Mouse (Mus musculus): ENCODE measurements around the gene Mrpl33. TPM values are rescaled to one million over a fixed set of nuclear protein-coding genes. Genes with fewer than 3 reads are reported as not detected.
"Not testable (repeated sequence)": the region's sequence is repeated elsewhere in the genome, so short reads cannot be mapped to it uniquely, and the experiment has no call there.

The Mrpl33 gene
- total RNA-seq (2017), result 184 to 237 TPM (median 196 TPM) in 3 replicates

DNA sequence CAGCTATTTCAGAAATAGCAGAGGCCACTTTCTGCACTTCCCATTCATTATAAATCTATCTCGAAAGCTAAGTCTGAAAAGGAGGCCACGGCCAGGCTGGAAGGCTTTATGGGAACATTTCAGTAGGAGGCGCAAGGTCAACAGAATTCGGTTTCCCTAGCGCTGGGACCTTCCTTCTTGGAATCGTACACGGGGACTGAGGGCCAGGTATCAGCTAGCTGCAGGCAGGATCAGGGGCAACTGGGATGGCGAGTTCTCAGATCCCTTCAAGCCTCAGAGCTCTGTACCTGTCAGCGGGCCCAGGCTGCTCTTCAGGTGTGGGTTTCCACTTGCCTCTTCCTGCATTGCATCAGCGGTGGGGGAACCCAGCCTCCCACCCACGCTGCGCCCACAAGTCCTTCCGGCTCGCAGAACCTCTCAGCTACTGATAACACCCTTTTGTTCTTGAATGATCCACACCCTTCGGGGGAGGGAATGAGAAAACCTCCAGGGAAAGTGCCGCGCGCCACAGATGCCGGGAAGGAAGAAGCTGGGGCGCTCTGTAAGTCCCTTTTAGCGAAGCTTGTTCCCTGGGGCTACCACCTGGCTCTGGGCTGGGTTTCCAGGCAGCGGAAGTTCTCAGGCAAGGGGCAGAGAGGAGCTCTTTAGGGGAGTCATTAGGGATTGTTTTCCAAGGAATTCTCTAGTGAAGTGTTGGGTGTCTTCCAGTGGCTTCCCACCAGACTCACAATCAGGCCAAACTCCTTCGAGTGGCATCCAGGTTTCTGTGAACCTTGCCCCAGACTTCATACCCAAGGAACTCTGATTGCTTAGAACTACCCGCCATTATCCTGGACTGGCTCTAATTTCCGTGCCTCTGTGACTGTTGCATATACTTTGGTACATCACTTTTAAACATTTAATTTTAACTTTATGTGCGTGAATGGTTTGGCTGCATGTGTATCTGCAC, at the start of gene Mrpl33:
TSS of gene Mrpl33 (plus strand) at position 455 of the 949 bp plus-strand sequence.
- peak; percentile 40; the same call in 1 of the 2 replicates for ATAC-seq (replicated peaks; ENCODE audit: insufficient number of reproducible peaks, low FRiP score, low TSS enrichment, poor library complexity, severe bottlenecking)

DNA sequence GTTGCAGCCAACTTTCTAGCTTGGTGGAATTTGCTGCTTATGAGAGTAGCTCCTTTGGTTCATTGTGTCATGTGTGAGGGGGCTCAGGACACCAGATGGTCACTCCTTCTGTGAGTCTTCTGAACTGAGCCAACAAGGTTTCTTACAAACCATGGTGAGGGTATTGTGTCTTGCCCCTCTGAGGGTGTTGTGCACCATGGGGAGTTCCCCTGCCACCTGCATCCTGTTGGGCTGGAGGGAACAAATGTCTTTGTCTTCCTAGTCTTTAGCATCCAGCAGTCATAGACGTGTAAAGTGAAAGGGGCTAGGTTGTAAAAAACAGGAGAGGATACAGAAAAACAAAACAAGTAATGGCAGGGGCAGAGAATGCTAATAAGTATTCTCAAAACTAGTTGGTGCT, 37.3 kb upstream of the Mrpl33 start:
- ATAC-seq (replicated peaks; ENCODE audit: insufficient number of reproducible peaks, low FRiP score, low TSS enrichment, poor library complexity, severe bottlenecking), result no peak

DNA sequence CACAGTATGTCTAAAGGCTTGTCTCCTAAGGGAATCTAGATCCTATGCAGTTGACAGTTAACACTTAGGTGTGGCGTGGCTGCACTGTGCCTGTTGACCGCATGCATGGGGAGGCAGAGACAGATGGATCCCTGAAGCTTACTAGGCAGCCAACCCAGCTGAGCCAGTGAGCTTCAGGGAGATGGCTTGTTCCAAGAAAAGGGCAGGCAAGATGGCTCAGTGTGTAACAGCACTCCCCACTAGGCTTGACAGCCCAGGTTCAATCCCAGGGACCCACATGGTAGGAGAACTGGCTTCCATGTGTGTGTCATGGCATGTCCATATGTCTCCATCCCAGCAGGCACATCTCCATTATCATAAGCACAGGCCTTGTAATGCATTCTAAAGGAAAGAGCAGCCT, 36.4 kb upstream of the Mrpl33 start:
- ATAC-seq (replicated peaks; ENCODE audit: insufficient number of reproducible peaks, low FRiP score, low TSS enrichment, poor library complexity, severe bottlenecking), result no peak

DNA sequence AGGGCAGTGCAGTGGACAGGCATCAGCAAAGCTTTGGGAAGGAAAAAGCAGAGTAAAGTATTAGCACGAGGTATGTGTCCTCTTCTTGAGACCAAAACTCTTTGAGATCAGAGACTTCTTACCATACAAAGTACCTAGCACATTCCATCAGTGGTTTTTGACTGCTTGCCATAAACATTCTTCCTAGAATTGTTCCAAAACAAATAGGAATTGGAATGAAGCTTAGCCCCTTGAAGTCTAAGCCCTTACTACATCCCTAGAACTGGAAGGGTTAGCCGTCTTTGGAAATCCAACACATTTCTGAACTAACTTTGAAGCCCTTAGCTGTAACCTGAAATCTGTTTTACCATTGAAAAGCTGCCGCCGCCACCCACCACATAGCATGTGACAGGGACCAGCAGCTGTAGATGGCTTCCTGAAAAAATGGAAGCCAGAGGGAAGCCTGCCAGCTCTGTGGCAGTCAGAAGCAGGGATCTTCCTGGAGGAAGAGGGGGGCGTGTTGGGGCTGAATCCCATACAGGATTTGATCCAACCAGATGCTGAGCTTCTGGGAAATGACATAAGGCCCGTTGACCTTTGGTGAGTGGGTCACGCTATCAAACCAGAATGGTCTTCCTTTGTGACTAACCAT, 34.6 kb upstream of the Mrpl33 start:
- no peak for ATAC-seq (replicated peaks; ENCODE audit: insufficient number of reproducible peaks, low FRiP score, low TSS enrichment, poor library complexity, severe bottlenecking)

DNA sequence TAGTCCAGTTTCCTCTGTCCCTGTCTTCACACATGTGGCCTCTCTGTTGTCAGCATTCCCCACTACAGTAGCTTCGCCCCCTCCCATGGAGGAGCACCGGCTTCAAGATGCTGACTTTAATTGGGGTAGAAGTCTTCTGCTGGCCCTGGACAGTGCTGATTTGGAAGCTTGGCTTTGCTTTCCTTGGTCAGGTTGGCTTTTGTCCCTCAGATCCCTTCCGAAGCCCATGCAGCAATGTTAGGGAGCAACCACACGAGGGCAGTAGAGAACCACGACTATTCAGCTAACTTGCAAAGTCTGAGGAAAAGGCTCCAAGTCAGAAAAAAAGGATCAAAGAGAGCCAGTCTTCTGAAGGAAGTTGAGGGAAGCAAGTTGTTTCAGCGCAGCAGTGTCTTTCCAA, 33.2 kb upstream of the Mrpl33 start:
- ATAC-seq (replicated peaks; ENCODE audit: insufficient number of reproducible peaks, low FRiP score, low TSS enrichment, poor library complexity, severe bottlenecking), result peak; percentile 66

DNA sequence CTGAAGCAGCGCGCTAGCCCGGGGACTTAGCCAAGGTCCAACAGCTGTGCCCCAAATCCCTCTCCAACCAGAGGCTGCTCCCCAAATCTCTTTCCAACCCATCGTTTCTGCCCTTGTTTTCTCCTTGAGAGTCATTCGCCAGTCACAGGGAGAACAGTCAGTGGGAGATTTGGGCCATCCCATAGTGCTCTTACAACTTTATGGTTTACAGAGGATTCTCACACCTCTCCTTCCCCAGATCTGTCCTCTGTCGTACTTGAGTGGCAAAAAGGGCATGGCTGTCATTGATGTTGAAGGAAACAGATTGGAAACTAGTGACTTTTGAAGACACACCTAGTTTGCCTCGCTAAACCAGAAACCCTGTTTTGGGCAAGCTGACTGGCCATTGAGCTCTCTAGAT, 32.8 kb upstream of the Mrpl33 start:
- ATAC-seq (replicated peaks; ENCODE audit: insufficient number of reproducible peaks, low FRiP score, low TSS enrichment, poor library complexity, severe bottlenecking), result no peak

DNA sequence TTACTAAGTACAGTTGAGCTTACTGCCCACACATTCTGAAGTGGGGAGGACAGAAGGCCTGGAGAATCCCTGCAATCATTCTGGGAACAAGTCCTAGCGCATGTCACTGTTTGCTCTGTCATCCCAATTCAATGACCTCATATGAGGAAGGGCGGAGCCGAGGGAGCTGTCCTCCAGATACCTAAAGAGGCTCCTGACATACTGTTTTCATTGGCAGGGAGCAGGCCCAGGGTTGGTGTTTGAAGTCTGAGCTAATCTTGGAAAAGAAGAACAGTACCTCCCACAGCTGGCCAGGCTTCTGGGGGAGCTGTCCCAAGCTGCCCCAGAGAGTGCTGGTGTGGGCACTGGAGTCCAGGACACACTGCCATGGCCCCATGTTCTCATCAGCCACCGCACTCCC, 31.8 kb upstream of the Mrpl33 start:
- ATAC-seq (replicated peaks; ENCODE audit: insufficient number of reproducible peaks, low FRiP score, low TSS enrichment, poor library complexity, severe bottlenecking), result no peak

DNA sequence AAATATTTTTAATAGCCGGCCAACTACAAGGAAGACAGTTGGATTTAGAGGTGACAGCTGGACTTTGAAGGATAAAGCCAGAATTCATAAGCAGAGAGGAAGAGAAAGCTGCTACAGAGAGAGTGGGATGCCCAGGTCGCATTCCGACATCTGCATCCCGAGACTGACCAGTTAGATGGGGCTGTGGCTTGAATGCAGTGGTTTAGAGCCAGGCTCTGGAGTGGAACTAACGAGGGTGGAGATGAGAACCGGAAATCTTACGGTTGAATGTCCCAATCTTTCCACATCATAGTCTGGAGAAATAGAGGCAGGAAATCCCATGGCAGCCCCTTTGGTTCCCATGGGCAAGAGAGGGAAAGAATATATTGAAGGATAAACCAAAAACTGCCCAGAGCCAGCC, 30.7 kb upstream of the Mrpl33 start:
- ATAC-seq (replicated peaks; ENCODE audit: insufficient number of reproducible peaks, low FRiP score, low TSS enrichment, poor library complexity, severe bottlenecking), result no peak

DNA sequence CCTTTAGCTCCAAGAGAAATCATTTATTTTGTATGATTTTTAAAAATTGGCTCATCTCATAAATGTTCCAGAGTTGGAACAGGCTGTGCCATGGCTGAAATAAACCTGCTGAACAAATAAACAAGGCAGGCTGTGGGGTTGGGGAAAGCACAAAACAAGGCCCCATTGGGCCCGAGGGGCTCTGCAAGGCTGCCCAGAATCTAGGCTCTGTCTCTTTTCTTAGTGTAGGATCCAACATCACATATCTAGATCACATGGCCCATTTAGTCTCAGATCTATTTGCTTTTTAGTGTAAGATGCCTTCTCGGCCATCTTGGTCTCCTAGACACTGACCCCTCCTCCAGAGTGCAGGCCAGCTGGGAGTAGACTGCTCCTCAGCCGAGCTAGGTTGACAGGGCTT, 30.3 kb upstream of the Mrpl33 start:
- ATAC-seq (replicated peaks; ENCODE audit: insufficient number of reproducible peaks, low FRiP score, low TSS enrichment, poor library complexity, severe bottlenecking), result no peak

DNA sequence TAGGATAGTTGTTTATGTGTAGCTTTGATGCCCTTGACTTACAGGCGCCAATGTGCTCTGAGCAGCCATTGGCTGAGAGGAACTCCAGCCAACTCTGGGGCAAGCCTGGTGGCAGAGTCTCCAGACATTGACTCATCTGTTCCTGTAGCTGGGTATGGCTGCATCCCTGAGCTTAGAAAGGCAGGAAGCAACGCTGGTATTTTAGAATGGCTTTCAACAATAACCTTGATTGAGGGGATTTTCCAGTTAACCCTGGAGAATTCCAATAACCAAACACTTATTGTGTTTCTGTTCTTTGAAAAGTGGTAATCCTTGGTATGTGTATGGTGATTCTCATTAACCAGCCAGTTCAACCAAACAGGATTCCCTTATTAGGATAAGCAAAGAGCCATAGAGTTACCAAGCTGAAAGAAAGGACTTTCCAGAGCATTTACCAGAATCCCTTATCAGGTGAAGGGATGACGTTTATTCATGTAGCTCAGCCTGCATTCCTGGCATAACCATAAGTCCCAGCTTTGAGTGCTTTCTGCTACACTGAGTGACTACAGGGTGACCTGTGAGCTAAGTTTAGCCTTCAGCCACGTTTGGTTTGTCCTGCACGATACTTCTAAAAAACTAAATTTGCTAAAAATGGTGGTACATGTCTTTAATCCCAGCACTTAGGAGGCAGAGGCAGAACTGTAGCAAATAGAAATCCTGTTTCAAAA, 28.6 kb upstream of the Mrpl33 start:
- ATAC-seq (replicated peaks; ENCODE audit: insufficient number of reproducible peaks, low FRiP score, low TSS enrichment, poor library complexity, severe bottlenecking), result no peak

DNA sequence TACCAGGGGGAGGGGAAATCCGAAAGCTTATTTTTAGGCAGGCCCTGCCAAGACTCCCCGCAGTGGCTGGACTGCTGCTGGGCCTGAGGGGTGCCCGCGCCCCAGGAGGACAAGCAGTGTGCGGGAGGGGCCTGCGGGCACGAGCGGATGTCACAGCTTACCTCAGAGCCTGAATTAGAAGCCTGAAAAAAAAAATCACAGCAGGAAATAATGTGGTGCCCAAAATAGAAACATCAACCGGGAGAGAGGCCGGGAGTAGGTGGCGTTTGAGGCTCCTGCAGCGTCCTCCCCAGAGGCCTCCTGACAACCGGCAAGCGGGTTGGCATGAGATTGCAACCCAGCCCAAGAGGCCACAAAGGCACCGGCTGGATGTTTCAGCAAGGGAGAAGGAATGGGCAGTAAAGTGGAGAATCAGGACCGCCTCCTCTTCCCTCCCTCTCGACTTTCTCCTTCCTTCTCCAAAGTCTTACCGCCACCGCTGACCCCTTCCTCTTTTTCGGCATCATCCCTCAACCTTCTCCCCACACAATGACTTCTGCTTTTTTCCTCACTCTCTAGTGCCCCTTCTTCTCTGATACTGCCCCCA, 25.6 kb upstream of the Mrpl33 start:
- ATAC-seq (replicated peaks; ENCODE audit: insufficient number of reproducible peaks, low FRiP score, low TSS enrichment, poor library complexity, severe bottlenecking), result peak; percentile 83

DNA sequence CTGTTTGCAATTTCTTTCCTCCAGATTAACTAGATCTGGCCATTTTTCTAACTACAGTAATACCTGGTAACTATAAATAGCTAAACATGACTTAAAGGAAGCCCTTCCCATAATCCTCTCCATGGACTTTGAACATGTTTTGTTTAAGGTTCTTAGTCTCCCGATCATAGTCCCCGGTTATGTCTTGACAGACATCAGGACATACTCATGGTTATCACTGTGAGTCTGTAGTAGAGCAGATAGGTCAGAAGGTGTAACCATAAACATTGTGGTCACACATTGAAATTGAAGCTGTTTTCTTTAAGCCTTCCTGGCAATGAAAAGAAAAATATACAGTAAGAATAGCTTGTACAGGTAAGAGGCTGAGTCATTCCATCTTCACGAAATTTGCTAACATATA, 23.0 kb upstream of the Mrpl33 start:
- no peak for ATAC-seq (replicated peaks; ENCODE audit: insufficient number of reproducible peaks, low FRiP score, low TSS enrichment, poor library complexity, severe bottlenecking)

DNA sequence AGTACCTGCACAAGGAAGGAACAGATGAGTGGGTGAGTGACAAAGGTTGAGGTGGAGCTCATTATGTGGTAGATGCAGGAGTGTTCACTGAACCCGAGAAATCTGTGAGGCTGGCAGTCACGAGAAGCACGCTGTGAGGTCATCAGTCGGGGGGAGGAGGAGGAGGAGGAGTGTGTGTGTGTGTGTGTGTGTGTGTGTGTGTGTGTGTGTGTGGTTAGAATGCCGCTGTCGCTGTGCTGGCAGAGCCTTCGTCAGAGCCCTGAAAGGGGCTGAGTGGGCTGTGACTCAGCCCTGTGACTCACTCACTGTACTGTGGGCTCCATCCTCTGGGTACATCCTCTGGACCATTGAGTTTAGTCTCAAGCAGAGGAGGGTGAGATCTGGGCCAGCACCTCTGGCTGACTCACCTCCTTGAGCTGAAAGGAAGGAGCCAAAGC, 20.2 kb upstream of the Mrpl33 start:
- ATAC-seq (replicated peaks; ENCODE audit: insufficient number of reproducible peaks, low FRiP score, low TSS enrichment, poor library complexity, severe bottlenecking), result peak; percentile 60

DNA sequence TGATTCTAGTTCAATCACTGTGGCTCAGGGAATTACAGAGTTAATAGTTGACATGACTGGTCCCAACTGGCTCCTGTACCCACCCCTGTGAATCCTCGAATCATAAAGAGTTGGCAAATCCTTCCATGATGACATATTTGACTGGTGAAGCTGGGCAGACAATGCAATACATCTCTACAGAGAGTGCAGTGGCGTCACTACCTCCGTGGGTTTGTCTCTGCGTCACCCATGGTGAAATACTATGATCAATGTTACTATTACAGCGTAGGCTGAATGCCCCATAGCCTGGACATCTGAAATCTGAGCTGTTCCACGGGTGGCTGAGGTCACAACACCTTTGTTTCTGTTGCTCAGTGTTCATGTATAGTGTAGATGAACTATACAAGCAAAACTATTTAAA, 15.5 kb upstream of the Mrpl33 start:
- no peak for ATAC-seq (replicated peaks; ENCODE audit: insufficient number of reproducible peaks, low FRiP score, low TSS enrichment, poor library complexity, severe bottlenecking)

DNA sequence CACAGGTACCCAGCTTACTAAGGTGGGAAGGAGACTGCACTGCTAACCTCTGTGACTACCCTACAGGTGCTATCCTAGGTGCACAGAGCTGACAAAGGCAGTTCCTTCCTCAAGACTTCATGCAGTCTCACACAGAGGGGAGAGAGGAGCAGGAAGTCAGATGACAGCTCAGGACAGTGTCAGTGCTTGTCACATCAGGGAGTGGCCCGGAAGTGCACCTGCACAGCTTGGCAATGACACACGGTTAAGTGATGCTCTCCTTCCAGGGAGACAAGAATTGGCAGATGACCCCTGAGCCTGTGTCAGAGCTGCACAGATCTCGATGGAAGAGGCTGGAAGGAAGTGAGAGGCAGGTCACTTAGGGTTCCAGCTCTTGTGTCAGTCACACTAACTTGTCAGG, 14.8 kb upstream of the Mrpl33 start:
- no peak for ATAC-seq (replicated peaks; ENCODE audit: insufficient number of reproducible peaks, low FRiP score, low TSS enrichment, poor library complexity, severe bottlenecking)

DNA sequence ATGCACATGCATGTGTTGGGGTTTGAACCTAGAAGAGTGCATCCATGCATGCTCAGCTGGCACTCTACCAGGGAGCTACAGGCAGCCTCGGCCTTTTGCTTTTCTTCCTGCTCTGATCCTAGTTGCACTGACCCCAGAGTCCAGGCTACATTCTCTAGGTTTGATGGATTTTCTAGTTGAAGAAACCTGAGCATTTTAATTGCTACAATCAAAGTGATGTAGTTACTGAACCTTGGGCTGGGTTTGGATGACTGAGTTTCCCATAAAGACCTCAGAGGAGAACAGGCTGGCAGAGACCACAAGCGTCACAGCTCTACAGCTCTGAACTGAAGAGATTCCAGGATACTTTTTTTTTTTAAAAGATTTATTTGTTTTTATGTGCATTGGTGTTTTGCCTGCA, 13.5 kb upstream of the Mrpl33 start:
- ATAC-seq (replicated peaks; ENCODE audit: insufficient number of reproducible peaks, low FRiP score, low TSS enrichment, poor library complexity, severe bottlenecking), result no peak

DNA sequence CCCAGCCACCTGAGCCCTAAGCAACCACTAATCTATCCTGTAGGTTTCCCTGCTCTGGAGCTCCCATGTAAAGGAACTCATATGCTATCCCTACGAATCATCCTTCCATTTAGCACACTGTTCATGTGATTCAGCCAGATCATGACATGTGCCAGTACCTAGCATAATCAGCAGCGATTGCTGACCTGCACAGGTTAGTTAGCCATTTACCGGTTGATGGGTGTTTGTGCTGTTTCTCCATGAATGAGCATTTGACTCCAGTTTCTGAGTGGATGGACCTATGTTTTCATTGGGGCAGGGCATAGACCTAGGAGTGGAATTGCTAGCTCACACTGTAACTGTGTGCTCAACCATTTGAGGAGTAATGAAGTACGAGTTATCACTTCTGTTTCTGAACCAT, 11.2 kb upstream of the Mrpl33 start:
- ATAC-seq (replicated peaks; ENCODE audit: insufficient number of reproducible peaks, low FRiP score, low TSS enrichment, poor library complexity, severe bottlenecking), result no peak

DNA sequence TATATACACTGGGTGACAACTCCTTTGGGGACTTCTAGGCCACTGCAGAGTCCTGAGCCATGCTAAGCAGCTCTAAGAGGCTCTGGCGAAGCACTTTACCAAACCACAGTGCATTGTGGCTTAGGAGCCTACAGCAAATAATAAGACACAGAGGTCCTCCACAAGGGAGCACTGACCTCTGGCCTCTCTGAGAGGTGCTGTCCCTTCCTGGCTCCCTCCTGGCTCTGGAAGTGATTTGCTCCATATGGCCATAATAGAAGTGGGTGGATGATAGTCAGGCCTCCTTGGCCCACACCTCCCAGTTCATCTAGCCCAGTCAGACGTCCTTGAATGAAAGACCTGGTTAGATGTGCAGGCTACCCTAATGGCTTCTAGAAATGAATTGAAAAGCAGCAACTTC, 8.7 kb upstream of the Mrpl33 start:
- no peak for ATAC-seq (replicated peaks; ENCODE audit: insufficient number of reproducible peaks, low FRiP score, low TSS enrichment, poor library complexity, severe bottlenecking)

DNA sequence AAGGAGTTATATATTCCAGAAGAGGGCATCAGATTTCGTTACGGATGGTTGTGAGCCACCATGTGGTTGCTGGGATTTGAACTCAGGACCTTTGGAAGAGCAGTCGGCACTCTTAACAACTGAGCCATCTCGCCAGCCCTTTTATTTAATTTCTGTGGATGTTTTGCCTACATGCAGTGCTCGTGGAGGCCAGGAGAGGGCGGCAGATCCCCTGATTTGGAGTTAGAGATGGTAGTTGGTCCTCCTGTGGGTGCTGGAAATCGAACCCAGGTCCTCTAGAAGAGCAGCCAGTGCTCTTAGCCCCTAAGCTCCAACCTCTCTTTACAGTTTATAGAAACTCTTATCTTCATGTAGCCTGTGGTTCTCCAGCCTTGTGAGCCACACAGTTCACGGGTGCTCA, 8.1 kb upstream of the Mrpl33 start:
- ATAC-seq (replicated peaks; ENCODE audit: insufficient number of reproducible peaks, low FRiP score, low TSS enrichment, poor library complexity, severe bottlenecking), result not testable (repeated sequence)

Data from monocyte, adult 5-6 weeks (primary cell).